Comparison of ENCODE assay signal across 9 mouse cellular contexts in the genomic region with DNA sequence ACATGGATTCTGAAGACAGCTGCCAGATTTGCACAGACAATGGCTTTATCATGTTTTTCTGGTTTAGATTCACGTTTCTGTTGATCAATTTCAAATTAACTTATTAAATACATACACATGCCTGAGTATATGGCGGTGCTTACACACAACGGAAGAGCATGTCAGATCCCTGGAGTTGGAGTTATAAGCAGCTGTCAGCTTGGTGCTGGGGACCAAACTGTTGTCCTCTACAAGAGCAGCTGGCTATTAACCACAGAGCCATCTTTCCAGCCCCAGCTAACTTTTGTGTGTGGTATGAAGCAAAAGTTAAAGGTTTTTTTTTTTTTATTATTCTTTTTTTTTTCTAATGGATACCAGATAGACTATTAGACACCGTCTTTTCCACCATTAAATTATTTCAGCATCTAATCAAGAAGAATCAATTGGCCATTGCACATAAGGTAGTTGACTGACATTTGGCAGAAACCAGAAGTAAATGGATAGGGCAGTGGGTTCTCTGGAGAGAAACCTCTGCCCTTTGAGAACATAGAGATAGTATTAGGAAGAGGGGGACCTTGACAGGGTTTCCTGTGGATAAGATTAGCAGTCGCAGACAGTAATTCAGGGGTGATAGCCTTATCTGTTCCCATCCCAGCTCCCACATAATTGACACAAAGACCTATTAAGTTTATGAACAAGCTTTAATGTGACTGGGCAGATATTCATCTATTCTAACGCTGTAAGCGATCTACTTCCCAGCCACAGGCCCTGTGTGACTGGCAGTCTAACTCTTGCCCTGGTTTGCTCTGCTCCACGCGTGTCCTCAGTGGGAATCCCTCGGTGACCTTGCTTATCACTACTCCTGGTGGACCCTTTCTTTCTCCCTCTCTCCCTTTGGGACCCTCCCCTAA. TPM values are rescaled to one million over a fixed set of nuclear protein-coding genes. Genes with fewer than 3 reads are reported as not detected.
A peak's percentile ranks its signal among the peaks of the same experiment; 100 is the strongest.
DNase-seq lines count a peak whose midpoint lies in the region; ATAC-seq and TF ChIP-seq lines count a peak whose summit lies in the region.
"Had no signal": no experiment of that assay in that cellular context is flagged by ENCODE, and none has a peak within 500 bp of the region (broad histone marks: within the 10 kb centered on the region; RNA-seq: fewer than 3 reads in every experiment).

No protein-coding gene starts in this region.

- no peak for DNase-seq in heart, postnatal 10 days
- no peak for DNase-seq in G1E (ENCODE audit: low spot score)
- no peak for DNase-seq in hindbrain, embryonic 11.5 days (ENCODE audit: low spot score)
- no peak for DNase-seq in adrenal gland, adult (ENCODE audit: inconsistent age in 2 of 2, low spot score in 1 of 2)
- DNase-seq in spleen, adult 12 weeks (ENCODE audit: low spot score), result no peak
- DNase-seq in left cerebral cortex, adult 8-10 months (ENCODE audit: low spot score in 2 of 2), result no peak

- H3K36me3 ChIP-seq in heart, embryonic 12.5 days, result no peaks in the 10 kb centered on the region
- H3K36me3 ChIP-seq in G1E (replicated peaks), result no peaks in the 10 kb centered on the region
- H3K36me3 ChIP-seq in hindbrain, embryonic 11.5 days (ENCODE audit: control insufficient read depth, insufficient read depth, low read length), result no peaks in the 10 kb centered on the region
- H3K36me3 ChIP-seq in megakaryocyte, embryonic 14.5 days (replicated peaks; ENCODE audit: low read length), result no peaks in the 10 kb centered on the region

- H3K27ac ChIP-seq in heart, embryonic 12.5 days (ENCODE audit: poor library complexity, severe bottlenecking), result peak overlapping the region; percentile 57
- H3K27ac ChIP-seq in hindbrain, embryonic 11.5 days (ENCODE audit: low read depth, low read length), result peak overlapping the region; percentile 63; the same call in 1 of the 2 replicates

- intact Hi-C loops in heart, postnatal 10 days (cut with DNase I), result no loop called here

- ATAC-seq in heart, embryonic 12.5 days (ENCODE audit: insufficient number of reproducible peaks, low FRiP score), result no peak
- peak; percentile 28 for ATAC-seq in G1E (ENCODE audit: extremely low read depth, insufficient number of reproducible peaks, low FRiP score, poor library complexity, severe bottlenecking)
- ATAC-seq in hindbrain, embryonic 11.5 days (ENCODE audit: low FRiP score), result no peak; the same call in 1 of the 2 replicates

- no peak for TF ChIP-seq CTCF in G1E (IDR thresholded peaks at IDR 0.05; ENCODE audit: low read depth, low read length)

- WGBS in heart, embryonic 12.5 days, result 30% methylated on average over 10 of the region's 10 CpGs
- WGBS in hindbrain, embryonic 11.5 days, result 41% methylated on average over 10 of the region's 10 CpGs

- H3K4me1 ChIP-seq in heart, embryonic 12.5 days (replicated peaks), result peaks cover 11% of the 10 kb centered on the region
- H3K4me1 ChIP-seq in G1E (ENCODE audit: insufficient read depth, low read depth, low read length), result peaks cover 11% of the 10 kb centered on the region
- peaks cover 6% of the 10 kb centered on the region for H3K4me1 ChIP-seq in hindbrain, embryonic 11.5 days (replicated peaks; ENCODE audit: control insufficient read depth, insufficient read depth, low read length)
- peaks cover 24% of the 10 kb centered on the region for H3K4me1 ChIP-seq in megakaryocyte, embryonic 14.5 days

- H3K4me3 ChIP-seq in heart, embryonic 12.5 days, result peak overlapping the region; percentile 37
- peak overlapping the region; percentile 18; the same call in 1 of the 2 replicates for H3K4me3 ChIP-seq in G1E (ENCODE audit: low read depth, low read length)
- peak overlapping the region; percentile 4 for H3K4me3 ChIP-seq in hindbrain, embryonic 11.5 days (ENCODE audit: low read depth, low read length)
- peak overlapping the region; percentile 25 for H3K4me3 ChIP-seq in megakaryocyte, embryonic 14.5 days (replicated peaks)

- peak overlapping the region; percentile 26; the same call in 1 of the 2 replicates for H3K9ac ChIP-seq in heart, embryonic 12.5 days
- peak overlapping the region; percentile 59 for H3K9ac ChIP-seq in hindbrain, embryonic 11.5 days (ENCODE audit: low read depth, low read length)

- no peaks in the 10 kb centered on the region for H3K9me3 ChIP-seq in heart, embryonic 12.5 days (replicated peaks)
- no peaks in the 10 kb centered on the region for H3K9me3 ChIP-seq in G1E (replicated peaks)
- H3K9me3 ChIP-seq in hindbrain, embryonic 11.5 days (ENCODE audit: control insufficient read depth, low read length), result no peaks in the 10 kb centered on the region
- peaks cover 7% of the 10 kb centered on the region; the same call in 1 of the 2 replicates for H3K9me3 ChIP-seq in megakaryocyte, embryonic 14.5 days

- peak overlapping the region; percentile 68 for H3K4me2 ChIP-seq in heart, embryonic 12.5 days
- peak overlapping the region; percentile 50 for H3K4me2 ChIP-seq in hindbrain, embryonic 11.5 days (replicated peaks; ENCODE audit: low read depth, low read length)

- no peaks in the 10 kb centered on the region for H3K27me3 ChIP-seq in heart, embryonic 12.5 days (replicated peaks)
- H3K27me3 ChIP-seq in G1E (ENCODE audit: insufficient read depth, low read length), result peaks cover 40% of the 10 kb centered on the region
- no peaks in the 10 kb centered on the region for H3K27me3 ChIP-seq in hindbrain, embryonic 11.5 days (ENCODE audit: control insufficient read depth, insufficient read depth, low read length)
- peaks cover 35% of the 10 kb centered on the region for H3K27me3 ChIP-seq in megakaryocyte, embryonic 14.5 days (replicated peaks)
- H3K27me3 ChIP-seq: CH12.LX had no signal

RNA-seq across cellular contexts. Expression of gene Mif, which starts 12.2 kb away (rescaled TPM):
- 2,266 and 2,393 TPM in 2 replicates for polyA plus RNA-seq in heart, embryonic 12.5 days (2016; fragmentation: Nextera tagmentation; extraction: Ambion mirVana)
- 100 to 1,000 TPM; 321 to 324 TPM for total RNA-seq in heart, postnatal 10 days (2021)
- total RNA-seq in G1E (2014; fragmentation: Nextera tagmentation) (554 and 596 TPM in 2 replicates), G1E (2017) (1,557 and 1,874 TPM in 2 replicates)
- polyA plus RNA-seq in G1E (2012), result 5,079 and 5,707 TPM in 2 replicates
- 1,947 and 1,962 TPM in 2 replicates for polyA plus RNA-seq in hindbrain, embryonic 11.5 days (2014; fragmentation: Nextera tagmentation; extraction: Ambion mirVana)
- 3,756 and 4,116 TPM in 2 replicates for polyA plus RNA-seq in megakaryocyte, embryonic 14.5 days (2012; ENCODE audit: insufficient read depth, low replicate concordance)
- total RNA-seq in left cerebral cortex, adult 8-10 months (2022), result 100 to 1,000 TPM; 528 to 550 (median 540) TPM

RNA-seq across cellular contexts. Expression of gene Derl3, which starts 20.9 kb away (rescaled TPM):
- polyA plus RNA-seq in heart, embryonic 12.5 days (2016; fragmentation: Nextera tagmentation; extraction: Ambion mirVana), result 2.1 and 2.2 TPM in 2 replicates
- under 1 TPM in 1 of 2 experiments, not detected in 1; 0.48 TPM for total RNA-seq in heart, postnatal 10 days (2021)
- total RNA-seq in G1E (2014; fragmentation: Nextera tagmentation), result not detected in 2 replicates
- total RNA-seq in G1E (2017), result 0.22 TPM in 1 of 2 replicates, not detected in the other
- polyA plus RNA-seq in G1E (2012), result not detected in 2 replicates
- polyA plus RNA-seq in hindbrain, embryonic 11.5 days (2014; fragmentation: Nextera tagmentation; extraction: Ambion mirVana), result 2.9 and 3.3 TPM in 2 replicates
- 1.2 and 44.8 TPM in 2 replicates for polyA plus RNA-seq in megakaryocyte, embryonic 14.5 days (2012; ENCODE audit: insufficient read depth, low replicate concordance)
- total RNA-seq in left cerebral cortex, adult 8-10 months (2022), result 1 to 10 TPM; 2.2 to 3.9 (median 2.6) TPM

RNA-seq across cellular contexts. Expression of gene Gstt2, which starts 35.0 kb away (rescaled TPM):
- 7.2 and 8.1 TPM in 2 replicates for polyA plus RNA-seq in heart, embryonic 12.5 days (2016; fragmentation: Nextera tagmentation; extraction: Ambion mirVana)
- 10 to 100 TPM; 10.1 to 12.7 TPM for total RNA-seq in heart, postnatal 10 days (2021)
- total RNA-seq in G1E (2014; fragmentation: Nextera tagmentation), result 49.2 and 57.0 TPM in 2 replicates
- total RNA-seq in G1E (2017), result 68.9 and 87.8 TPM in 2 replicates
- 8.7 and 12.2 TPM in 2 replicates for polyA plus RNA-seq in G1E (2012)
- polyA plus RNA-seq in hindbrain, embryonic 11.5 days (2014; fragmentation: Nextera tagmentation; extraction: Ambion mirVana), result 7.8 and 10.0 TPM in 2 replicates
- 2.3 TPM in 1 of 2 replicates, not detected in the other for polyA plus RNA-seq in megakaryocyte, embryonic 14.5 days (2012; ENCODE audit: insufficient read depth, low replicate concordance)
- total RNA-seq in left cerebral cortex, adult 8-10 months (2022), result 1 to 10 TPM; 4.2 to 6.2 (median 5.2) TPM

RNA-seq across cellular contexts. Expression of gene Smarcb1, which starts 49.1 kb away (rescaled TPM):
- 125 and 126 TPM in 2 replicates for polyA plus RNA-seq in heart, embryonic 12.5 days (2016; fragmentation: Nextera tagmentation; extraction: Ambion mirVana)
- total RNA-seq in heart, postnatal 10 days (2021), result 10 to 100 TPM; 41.3 to 44.8 TPM
- 48.4 and 54.9 TPM in 2 replicates for total RNA-seq in G1E (2014; fragmentation: Nextera tagmentation)
- total RNA-seq in G1E (2017), result 54.9 and 55.7 TPM in 2 replicates
- 254 and 362 TPM in 2 replicates for polyA plus RNA-seq in G1E (2012)
- polyA plus RNA-seq in hindbrain, embryonic 11.5 days (2014; fragmentation: Nextera tagmentation; extraction: Ambion mirVana), result 279 and 282 TPM in 2 replicates
- 241 and 345 TPM in 2 replicates for polyA plus RNA-seq in megakaryocyte, embryonic 14.5 days (2012; ENCODE audit: insufficient read depth, low replicate concordance)
- total RNA-seq in left cerebral cortex, adult 8-10 months (2022), result 10 to 100 TPM; 85.8 to 88.5 (median 86.4) TPM

RNA-seq across cellular contexts. Expression of gene Gstt4, which starts 49.9 kb away (rescaled TPM):
- polyA plus RNA-seq in heart, embryonic 12.5 days (2016; fragmentation: Nextera tagmentation; extraction: Ambion mirVana), result not detected in 2 replicates
- total RNA-seq in heart, postnatal 10 days (2021), result not detected
- total RNA-seq in G1E (2014; fragmentation: Nextera tagmentation) (not detected in 2 replicates), G1E (2017) (not detected in 2 replicates)
- polyA plus RNA-seq in G1E (2012), result not detected in 2 replicates
- polyA plus RNA-seq in hindbrain, embryonic 11.5 days (2014; fragmentation: Nextera tagmentation; extraction: Ambion mirVana), result not detected in 2 replicates
- 0.10 TPM in 1 of 2 replicates, not detected in the other for polyA plus RNA-seq in megakaryocyte, embryonic 14.5 days (2012; ENCODE audit: insufficient read depth, low replicate concordance)
- not detected for total RNA-seq in left cerebral cortex, adult 8-10 months (2022)
